Mouse (Mus musculus) neutrophil, adult 5-6 weeks (primary cell): ENCODE measurements around the gene Pcyt2. TPM values are rescaled to one million over a fixed set of nuclear protein-coding genes. Genes with fewer than 3 reads are reported as not detected.
A peak's percentile ranks its signal among the peaks of the same experiment; 100 is the strongest.

Experiments
- ATAC-seq: fragments of 151-379, 151-347 bp; 2 replicates; pipeline ENCODE4 v1.8.0; 2017; ENCODE audit warnings: mild to moderate bottlenecking, moderate TSS enrichment; ENCODE audit not compliant: insufficient number of reproducible peaks, poor library complexity, low FRiP score, severe bottlenecking; ENCODE audit errors: extremely low read depth
- total RNA-seq: library from RNA; stranded (forward); fragments of 200-1000 nt; gene quantifications from 2 replicates; pipeline ENCODE4 v1.2.3, GENCODE M21; 2017

The Pcyt2 gene
- 31.7 and 47.8 TPM in 2 replicates for total RNA-seq

- ATAC-seq: peak; percentile 80
Observed at GRCm38 (mm10) chr11:120617519-120618112, at the start of gene Pcyt2. Pcyt2 (minus strand) TSS chr11:120617936.

- no peak for ATAC-seq
Observed at GRCm38 (mm10) chr11:120666617-120667016, 48.9 kb upstream of the Pcyt2 start.

- no peak for ATAC-seq
Observed at GRCm38 (mm10) chr11:120665406-120665805, 47.7 kb upstream of the Pcyt2 start.

- no peak for ATAC-seq
Observed at GRCm38 (mm10) chr11:120663714-120664113, 46.0 kb upstream of the Pcyt2 start.

GRCm38 (mm10) chr11:120662759-120663158 is 45.0 kb upstream of the Pcyt2 start:
- no peak for ATAC-seq

GRCm38 (mm10) chr11:120661076-120661460 is 43.3 kb upstream of the Pcyt2 start, which contains the start of gene Notum:
Notum (minus strand) TSS chr11:120661175.
- ATAC-seq: no peak

GRCm38 (mm10) chr11:120660301-120661075 is 42.8 kb upstream of the Pcyt2 start:
- no peak for ATAC-seq

GRCm38 (mm10) chr11:120659509-120660300 is 42.0 kb upstream of the Pcyt2 start:
- ATAC-seq: no peak

- ATAC-seq: 0 out of 2 replicates have a peak, but pooled peaks have one; percentile 28
Observed at GRCm38 (mm10) chr11:120658876-120659410, 41.2 kb upstream of the Pcyt2 start.

- no peak for ATAC-seq
Observed at GRCm38 (mm10) chr11:120657301-120657700, 39.6 kb upstream of the Pcyt2 start.

- no peak for ATAC-seq
Observed at GRCm38 (mm10) chr11:120654741-120655140, 37.0 kb upstream of the Pcyt2 start.

GRCm38 (mm10) chr11:120651872-120652271 is 34.1 kb upstream of the Pcyt2 start:
- no peak for ATAC-seq

- no peak for ATAC-seq
Observed at GRCm38 (mm10) chr11:120648001-120648476, 30.3 kb upstream of the Pcyt2 start, which contains the start of gene Myadml2. Myadml2 (minus strand) TSS chr11:120648158.

GRCm38 (mm10) chr11:120647047-120647830 is 29.5 kb upstream of the Pcyt2 start:
- ATAC-seq: no peak

- ATAC-seq: peak; percentile 95
Observed at GRCm38 (mm10) chr11:120643601-120643987, 25.9 kb upstream of the Pcyt2 start, which contains the start of gene Pycr1. Pycr1 (minus strand) TSS chr11:120643769.

- no peak for ATAC-seq
Observed at GRCm38 (mm10) chr11:120642939-120643600, 25.3 kb upstream of the Pcyt2 start.

- ATAC-seq: no peak
Observed at GRCm38 (mm10) chr11:120641869-120642268, 24.1 kb upstream of the Pcyt2 start.

- no peak for ATAC-seq
Observed at GRCm38 (mm10) chr11:120641255-120641654, 23.5 kb upstream of the Pcyt2 start.
